Mouse (Mus musculus): ENCODE measurements around the gene Ccdc182.

Ccdc182 gene

GRCm38 (mm10) chr11:88281428-88282119, 12.3 kb upstream of the Ccdc182 start:
- DNase-seq (ENCODE audit: low spot score), result no peak

GRCm38 (mm10) chr11:88282516-88282915, 11.3 kb upstream of the Ccdc182 start:
- DNase-seq (ENCODE audit: low spot score), result no peak

DNA sequence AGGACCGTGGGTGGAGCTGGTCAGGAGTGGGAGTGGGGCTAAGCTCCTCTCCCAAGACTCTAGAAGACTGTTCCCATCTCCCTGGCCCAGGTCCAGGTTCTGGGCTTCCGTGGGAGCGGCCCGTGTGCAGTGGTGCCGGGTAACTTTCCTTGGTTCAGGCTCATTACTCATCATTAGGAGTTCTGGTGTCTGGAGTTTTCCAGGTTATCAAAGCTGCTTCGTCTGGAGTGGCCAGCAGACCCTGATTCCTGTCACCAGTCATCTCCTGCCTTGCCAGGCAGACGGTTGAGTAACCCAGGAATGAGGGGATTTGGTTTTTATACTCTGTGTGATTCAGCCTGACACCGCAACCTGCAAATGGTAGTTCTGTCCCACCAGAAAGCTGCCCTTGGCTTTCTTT, 7.8 kb upstream of the Ccdc182 start:
- no peak for DNase-seq (ENCODE audit: low spot score)

GRCm38 (mm10) chr11:88288400-88288799, 5.5 kb upstream of the Ccdc182 start:
- no peak for DNase-seq (ENCODE audit: low spot score)

GRCm38 (mm10) chr11:88288805-88289340, 5.0 kb upstream of the Ccdc182 start:
- no peak for DNase-seq (ENCODE audit: low spot score)

- no peak for DNase-seq (ENCODE audit: low spot score)
Observed at GRCm38 (mm10) chr11:88291245-88291644, 2.6 kb upstream of the Ccdc182 start.

GRCm38 (mm10) chr11:88291688-88292087, 2.2 kb upstream of the Ccdc182 start:
- no peak for DNase-seq (ENCODE audit: low spot score)

GRCm38 (mm10) chr11:88294394-88294710, 494 bp downstream of the Ccdc182 start:
- DNase-seq (ENCODE audit: low spot score), result no peak

DNA sequence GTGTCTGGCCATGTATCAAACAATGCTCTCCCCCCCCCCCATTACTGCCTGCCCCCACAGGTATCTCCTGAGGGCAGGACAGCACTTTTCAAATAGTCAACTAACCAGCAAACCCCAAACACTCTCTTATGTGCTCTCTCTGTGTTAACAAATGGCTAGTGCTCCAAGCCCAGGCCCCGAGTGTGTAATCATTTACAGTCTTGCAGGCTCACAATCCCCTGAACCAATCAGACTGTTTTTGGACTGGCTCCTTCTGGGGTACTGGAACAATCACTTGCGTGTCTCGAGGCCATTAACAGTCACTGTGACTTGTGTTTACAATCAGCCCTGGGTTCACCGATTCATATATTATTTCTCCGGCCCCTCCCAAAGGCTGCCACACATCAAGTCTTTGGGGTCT, 1.4 kb downstream of the Ccdc182 start:
- no peak for DNase-seq (ENCODE audit: low spot score)

DNA sequence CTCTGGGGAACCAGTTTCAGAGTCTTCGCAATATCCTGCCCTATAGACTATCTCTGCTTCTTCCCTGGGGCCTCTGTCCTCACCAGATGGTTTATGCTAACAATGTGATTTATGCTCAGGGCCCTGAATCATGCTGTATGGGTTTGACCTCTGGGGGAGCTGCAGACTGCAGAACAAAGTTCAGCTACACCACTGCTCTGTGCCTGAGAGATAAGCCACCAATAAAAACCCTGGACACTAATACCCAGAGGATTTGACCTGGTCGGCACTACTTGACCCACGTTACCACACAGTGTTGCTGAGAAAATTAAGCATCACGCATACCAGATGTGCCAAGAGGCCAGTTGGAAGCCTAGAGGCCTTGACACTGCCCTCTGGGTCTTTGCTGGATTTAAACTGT, 3.7 kb downstream of the Ccdc182 start:
- no peak for DNase-seq (ENCODE audit: low spot score)

GRCm38 (mm10) chr11:88299345-88299744, 5.5 kb downstream of the Ccdc182 start:
- no peak for DNase-seq (ENCODE audit: low spot score)

DNA sequence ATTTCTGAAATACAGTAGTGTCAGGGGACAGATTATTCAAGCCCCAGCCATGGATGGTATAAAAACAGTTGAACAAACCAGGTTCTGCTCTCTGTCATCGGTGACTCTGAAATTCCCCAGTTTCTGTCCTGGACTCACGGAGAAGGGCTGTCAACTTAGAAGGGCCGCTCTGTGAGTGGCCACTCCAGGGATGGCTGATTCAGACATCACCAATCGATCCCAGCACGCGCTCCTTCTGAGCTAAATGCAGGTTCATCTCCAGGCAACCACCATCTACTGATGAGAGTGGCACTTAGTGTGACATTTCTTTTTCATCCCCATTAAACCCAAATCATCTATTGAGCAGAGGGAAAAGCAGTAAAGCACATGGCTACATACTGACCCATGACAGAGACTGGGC, 7.8 kb downstream of the Ccdc182 start:
- DNase-seq (ENCODE audit: low spot score), result peak; percentile 30

DNA sequence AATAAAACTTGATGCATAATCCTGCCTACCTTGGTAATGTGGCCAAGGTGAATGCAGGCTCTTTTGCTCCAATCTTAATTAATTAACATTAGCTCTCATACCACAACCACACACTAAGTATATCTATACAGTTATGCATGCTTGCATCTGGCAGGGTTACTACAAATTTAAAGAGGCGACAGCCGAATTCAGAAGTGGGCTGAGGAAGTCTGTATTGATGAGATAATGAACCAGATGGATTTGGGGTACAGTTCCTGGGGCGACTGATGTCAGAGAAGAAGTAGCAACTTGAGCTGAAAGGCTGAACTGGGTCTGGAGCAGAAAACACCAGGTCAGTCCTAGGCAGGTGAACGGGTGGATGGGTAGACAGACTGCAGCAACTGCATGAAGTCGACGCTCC, 11.9 kb downstream of the Ccdc182 start:
- no peak for DNase-seq (ENCODE audit: low spot score)

- DNase-seq (ENCODE audit: low spot score), result no peak
Observed at GRCm38 (mm10) chr11:88307616-88308543, 14.0 kb downstream of the Ccdc182 start.

DNA sequence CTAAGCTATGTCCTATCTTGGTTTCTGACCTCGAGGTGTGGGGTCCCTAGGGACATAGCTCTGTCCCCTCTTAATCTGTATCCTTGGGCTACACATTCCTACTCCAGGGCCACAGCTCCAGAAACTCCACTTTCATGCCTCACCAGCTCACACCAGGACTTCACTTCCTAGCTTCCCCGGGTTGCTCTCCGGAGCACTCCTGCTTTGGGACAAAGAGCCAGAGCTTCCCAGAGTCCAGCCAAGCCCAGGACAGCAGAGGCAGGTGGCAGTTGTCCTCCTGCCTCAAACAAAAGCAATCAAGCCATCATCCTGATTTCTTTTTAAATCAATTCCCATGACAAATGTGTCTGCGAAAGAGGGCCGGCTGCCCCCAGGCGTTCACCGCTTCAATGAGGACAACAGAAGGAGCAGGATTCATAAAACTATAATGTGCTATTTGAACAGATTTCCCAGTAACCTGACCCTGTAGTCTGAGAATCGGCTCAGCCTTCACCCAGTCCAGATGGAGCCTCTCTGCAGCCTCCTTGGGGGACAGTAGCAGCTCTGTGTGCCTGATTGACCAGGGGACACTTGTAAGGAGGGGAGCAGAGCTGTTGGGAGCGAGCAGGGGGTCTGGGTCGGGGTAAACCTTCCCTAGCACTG, 15.3 kb downstream of the Ccdc182 start:
- no peak for DNase-seq (ENCODE audit: low spot score)

DNA sequence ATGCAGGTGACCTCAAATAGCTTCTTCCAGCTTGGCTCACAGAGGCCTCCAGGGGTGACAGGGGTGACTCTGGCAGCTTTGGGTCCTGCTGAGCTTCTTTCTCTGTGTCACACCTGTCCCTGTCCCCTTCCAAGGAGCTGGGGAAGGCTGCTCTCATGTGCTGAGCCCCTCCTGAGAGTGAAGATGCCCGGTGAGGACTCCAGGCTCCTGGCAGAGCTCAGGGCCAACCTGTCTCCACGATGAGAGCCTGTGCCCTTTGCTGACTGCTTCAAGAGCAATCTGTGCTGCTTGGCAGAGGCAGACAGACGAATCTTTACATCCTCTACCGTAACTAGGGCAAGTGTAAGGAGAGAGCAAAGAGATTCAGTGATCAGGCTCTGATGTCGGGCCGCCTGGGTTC, 16.9 kb downstream of the Ccdc182 start:
- DNase-seq (ENCODE audit: low spot score), result no peak

GRCm38 (mm10) chr11:88311606-88312005, 17.7 kb downstream of the Ccdc182 start:
- DNase-seq (ENCODE audit: low spot score), result no peak

DNA sequence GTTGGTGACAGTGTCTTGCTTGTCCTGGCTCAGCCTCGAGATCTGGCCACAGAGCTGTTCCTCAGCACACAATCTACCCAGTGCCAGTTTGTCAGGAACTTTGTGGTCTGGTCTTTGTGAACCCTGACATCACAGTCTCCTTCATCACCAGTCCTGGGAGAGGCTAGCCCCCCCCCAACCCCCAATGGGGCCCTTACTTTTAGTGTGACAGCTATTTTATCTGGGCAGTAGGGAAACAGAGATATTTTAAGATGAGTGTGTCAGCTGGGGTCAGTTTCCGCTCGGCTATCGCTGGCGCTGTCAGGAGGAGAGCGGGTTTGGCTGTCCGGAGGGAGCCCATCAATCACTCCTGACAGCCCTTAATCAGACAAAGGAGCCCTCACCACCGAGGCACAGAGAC, 19.7 kb downstream of the Ccdc182 start:
- DNase-seq (ENCODE audit: low spot score), result no peak

- no peak for DNase-seq (ENCODE audit: low spot score)
Observed at GRCm38 (mm10) chr11:88314471-88314870, 20.6 kb downstream of the Ccdc182 start.

DNA sequence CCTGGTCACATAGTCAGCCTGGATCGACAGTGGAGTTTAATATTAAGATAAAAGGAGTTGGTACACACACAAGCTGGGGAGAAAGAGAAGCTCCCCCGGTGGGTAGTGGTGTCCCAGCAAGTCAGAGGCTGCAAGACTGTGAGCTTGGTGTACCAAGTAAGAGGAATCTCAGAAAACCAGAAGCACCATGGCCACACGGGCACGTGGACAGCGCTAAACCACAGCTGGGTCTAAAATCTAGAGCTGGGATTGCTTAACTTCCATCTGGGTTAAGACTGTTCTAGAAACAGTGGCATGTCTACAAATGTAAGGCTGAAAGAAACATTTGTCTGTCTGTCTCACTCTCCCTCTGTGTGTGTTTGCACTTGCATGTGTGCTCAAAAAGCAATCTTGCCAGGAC, 21.5 kb downstream of the Ccdc182 start:
- no peak for DNase-seq (ENCODE audit: low spot score)

DNA sequence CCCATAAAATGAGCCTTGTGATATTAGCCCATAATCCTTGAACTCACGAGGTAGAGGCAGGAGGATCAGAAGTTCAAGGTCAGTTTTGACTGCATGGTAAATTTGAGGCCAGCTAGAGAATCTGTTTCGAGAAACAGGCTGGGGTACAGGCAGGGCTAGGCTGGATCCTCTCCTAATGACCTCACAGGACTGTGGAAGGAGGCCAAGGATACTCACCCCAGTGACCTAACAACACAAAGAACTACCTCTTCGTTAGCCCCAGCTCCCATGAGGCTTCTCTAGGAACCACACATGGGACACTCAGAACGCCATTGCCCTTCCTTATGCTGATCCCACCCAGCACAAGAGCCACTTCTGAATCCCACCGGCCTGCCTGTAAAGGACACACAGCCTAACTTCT, 25.0 kb downstream of the Ccdc182 start:
- no peak for DNase-seq (ENCODE audit: low spot score)

- DNase-seq (ENCODE audit: low spot score), result no peak
Observed at GRCm38 (mm10) chr11:88327016-88327415, 33.2 kb downstream of the Ccdc182 start.

All from ovary, postnatal 36 days (tissue).